Mouse (Mus musculus) liver, postnatal 0 days (tissue): ENCODE measurements around the gene Hspb1. TPM values are rescaled to one million over a fixed set of nuclear protein-coding genes. Genes with fewer than 3 reads are reported as not detected.

Experiments used
- ATAC-seq: fragments of 200-750 bp; cut with Nextera tagmentation; 2 replicates; pipeline ENCODE4 v1.8.0; 2017; ENCODE audit warnings: mild to moderate bottlenecking, moderate library complexity
- DNase-seq: peaks from one replicate; pipeline ENCODE4 v3.0.0-alpha.2; 2016
- H3K27ac ChIP-seq: fragments of 300-500 bp; sonication (generic); 2 replicates; pipeline ENCODE4 v1.5.1; 2014; ENCODE audit warnings: antibody characterized with exemption, moderate library complexity, mild to moderate bottlenecking, low read depth
- H3K27me3 ChIP-seq: fragments of 300-500 bp; sonication (generic); 2 replicates; pipeline ENCODE4 v1.6.1; 2014; ENCODE audit warnings: low read length, control low read depth, mixed read lengths; ENCODE audit not compliant: insufficient read depth
- H3K36me3 ChIP-seq: fragments of 300-500 bp; sonication (generic); replicated peaks from 2 replicates; pipeline ENCODE4 v1.6.1; 2014; ENCODE audit warnings: mild to moderate bottlenecking, control low read depth, low read length, moderate library complexity, mixed read lengths; ENCODE audit not compliant: insufficient read depth
- H3K4me1 ChIP-seq: fragments of 300-500 bp; sonication (generic); 2 replicates; pipeline ENCODE4 v1.6.1; 2014; ENCODE audit warnings: antibody characterized with exemption, mild to moderate bottlenecking, control low read depth; ENCODE audit not compliant: insufficient read depth
- H3K4me2 ChIP-seq: fragments of 300-500 bp; sonication (generic); 2 replicates; pipeline ENCODE4 v1.6.1; 2014; ENCODE audit warnings: low read depth, mild to moderate bottlenecking, low read length, moderate library complexity, mixed read lengths
- H3K4me3 ChIP-seq: fragments of 300-500 bp; sonication (generic); 2 replicates; pipeline ENCODE4 v1.5.1; 2014; ENCODE audit warnings: low read depth, low read length
- H3K9ac ChIP-seq: fragments of 300-500 bp; sonication (generic); replicated peaks from 2 replicates; pipeline ENCODE4 v1.6.1; 2014; ENCODE audit warnings: mild to moderate bottlenecking, moderate library complexity
- H3K9me3 ChIP-seq: fragments of 300-500 bp; sonication (generic); 2 replicates; pipeline ENCODE4 v1.6.1; 2016; ENCODE audit warnings: mild to moderate bottlenecking, control low read depth, low read length, mixed read lengths
- CTCF ChIP-seq: sonication (generic); IDR thresholded peaks from 2 replicates; pipeline ENCODE4 v1.5.1; 2016; ENCODE audit warnings: antibody characterized with exemption, low read depth
- EP300 ChIP-seq: IDR thresholded peaks from 2 replicates; pipeline ENCODE4 v1.6.1; 2016; ENCODE audit warnings: antibody characterized with exemption, low read depth, mild to moderate bottlenecking
- WGBS: fragments of 180-500 bp; shearing (Covaris S2); extraction: QIAGEN DNeasy Blood & Tissue Kit; methylation state at CpG from one replicate; pipeline ENCODE4 v1.1.7; 2014; ENCODE audit not compliant: insufficient replicate concordance; 5-methylcytosine and 5-hydroxymethylcytosine counted together
- polyA plus RNA-seq: library from polyadenylated mRNA; unstranded; fragments of >200 nt; fragmentation: Nextera tagmentation; extraction: Ambion mirVana; gene quantifications from 2 replicates; pipeline ENCODE4 v1.2.1, GENCODE M21; 2015

Gene Hspb1
- polyA plus RNA-seq, 1 experiment from 2014 or later, result 4.5 TPM

- H3K27ac ChIP-seq, result no peak overlapping the region
These were observed 5.1 kb downstream of the Hspb1 start for GRCm38 (mm10) chr5:135892589-135893351.

DNA sequence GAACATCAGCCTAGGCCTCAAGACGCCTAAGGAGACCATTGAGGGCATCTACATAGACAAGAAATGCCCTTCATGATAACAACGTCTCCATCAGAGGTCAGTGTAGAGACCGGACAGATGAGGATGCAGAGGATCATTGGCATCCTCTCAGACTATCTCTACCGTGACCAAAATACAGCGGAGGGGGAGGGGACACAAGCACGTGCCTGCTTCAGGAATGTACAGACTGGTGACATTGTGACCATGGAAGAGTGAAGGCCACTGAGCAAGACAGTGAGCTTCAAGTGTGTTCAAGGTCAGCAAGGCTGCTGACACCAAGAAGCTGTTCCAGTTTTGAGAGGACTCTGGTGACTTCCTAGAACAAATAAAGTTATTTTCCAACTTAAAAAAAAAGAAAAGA lies 7.2 kb downstream of the Hspb1 start:
- no peaks in the 10 kb centered on the region for H3K36me3 ChIP-seq
- no peaks in the 10 kb centered on the region for H3K9me3 ChIP-seq
- H3K4me3 ChIP-seq, result no peak overlapping the region
- no peak for DNase-seq
- no peak overlapping the region for H3K4me2 ChIP-seq
- ATAC-seq, result no peak
- H3K9ac ChIP-seq, result no peak overlapping the region
- no peaks in the 10 kb centered on the region for H3K4me1 ChIP-seq
- H3K27ac ChIP-seq, result no peak overlapping the region
- 70% methylated on average over 6 of the region's 6 CpGs for WGBS
- H3K27me3 ChIP-seq, result peaks cover 7% of the 10 kb centered on the region
- TF ChIP-seq CTCF (no peak), EP300 (no peak)

More at GRCm38 (mm10) chr5:135892589-135893351, 5.1 kb downstream of the Hspb1 start:
- Histone ChIP-seq H3K9ac (no peak overlapping the region), H3K4me2 (no peak overlapping the region), H3K9me3 (no peaks in the 10 kb centered on the region), H3K36me3 (no peaks in the 10 kb centered on the region), H3K4me3 (no peak overlapping the region), H3K27me3 (peaks cover 26% of the 10 kb centered on the region), H3K4me1 (no peaks in the 10 kb centered on the region; the same call in 1 of the 2 replicates)
- ATAC-seq (no peak), DNase-seq (no peak)
- TF ChIP-seq EP300, result no peak
- no peak for TF ChIP-seq CTCF
- 51% methylated on average over 9 of the region's 9 CpGs for WGBS

- DNase-seq (peak; percentile 65), ATAC-seq (no peak)
- Histone ChIP-seq H3K4me3 (no peak overlapping the region), H3K36me3 (no peaks in the 10 kb centered on the region), H3K27ac (no peak overlapping the region), H3K9ac (no peak overlapping the region), H3K9me3 (no peaks in the 10 kb centered on the region), H3K27me3 (no peaks in the 10 kb centered on the region; the same call in 1 of the 2 replicates), H3K4me1 (no peaks in the 10 kb centered on the region), H3K4me2 (no peak overlapping the region)
- TF ChIP-seq CTCF (peak; percentile 70), EP300 (no peak)
- WGBS, result 16% methylated on average over 3 of the region's 3 CpGs
These were observed 10.3 kb downstream of the Hspb1 start for GRCm38 (mm10) chr5:135898028-135898427.

- ATAC-seq (no peak), DNase-seq (no peak)
- Histone ChIP-seq H3K4me2 (no peak overlapping the region), H3K27ac (no peak overlapping the region), H3K9ac (no peak overlapping the region), H3K36me3 (no peaks in the 10 kb centered on the region), H3K4me3 (no peak overlapping the region), H3K4me1 (peaks cover 6% of the 10 kb centered on the region; the same call in 1 of the 2 replicates), H3K27me3 (no peaks in the 10 kb centered on the region; the same call in 1 of the 2 replicates), H3K9me3 (no peaks in the 10 kb centered on the region)
- TF ChIP-seq EP300 (no peak), CTCF (no peak)
- 34% methylated on average over 4 of the region's 4 CpGs for WGBS
These were observed 11.3 kb downstream of the Hspb1 start for GRCm38 (mm10) chr5:135898995-135899394.

GRCm38 (mm10) chr5:135899833-135900232 lies 12.1 kb downstream of the Hspb1 start:
- Histone ChIP-seq H3K9ac (no peak overlapping the region), H3K4me1 (peaks cover 12% of the 10 kb centered on the region; the same call in 1 of the 2 replicates), H3K27ac (no peak overlapping the region), H3K36me3 (no peaks in the 10 kb centered on the region), H3K9me3 (no peaks in the 10 kb centered on the region), H3K27me3 (no peaks in the 10 kb centered on the region; the same call in 1 of the 2 replicates), H3K4me2 (no peak overlapping the region), H3K4me3 (no peak overlapping the region)
- TF ChIP-seq CTCF, result no peak
- TF ChIP-seq EP300, result no peak
- 66% methylated on average over 4 of the region's 4 CpGs for WGBS
- ATAC-seq, result no peak
- no peak for DNase-seq

- Histone ChIP-seq H3K4me3 (no peak overlapping the region), H3K4me2 (no peak overlapping the region), H3K4me1 (peaks cover 13% of the 10 kb centered on the region; the same call in 1 of the 2 replicates), H3K27me3 (no peaks in the 10 kb centered on the region; the same call in 1 of the 2 replicates), H3K9ac (no peak overlapping the region), H3K36me3 (no peaks in the 10 kb centered on the region), H3K27ac (no peak overlapping the region), H3K9me3 (no peaks in the 10 kb centered on the region)
- WGBS, result 80% methylated on average over 3 of the region's 3 CpGs
- ATAC-seq (no peak), DNase-seq (no peak)
- TF ChIP-seq EP300, result no peak
- TF ChIP-seq CTCF, result peak; percentile 46
These were observed 13.0 kb downstream of the Hspb1 start for GRCm38 (mm10) chr5:135900701-135901100.
